Mouse (Mus musculus) myocyte (in vitro differentiated cells): ENCODE data around the gene Btbd10. TPM values are rescaled to one million over a fixed set of nuclear protein-coding genes. Genes with fewer than 3 reads are reported as not detected.

Experiments used
- H3K27me3 ChIP-seq: one replicate; pipeline ENCODE4 v1.6.1; 2011; ENCODE audit not compliant: control insufficient read depth, insufficient read depth, insufficient read length
- H3K36me3 ChIP-seq: one replicate; pipeline ENCODE4 v1.6.1; 2011; ENCODE audit not compliant: control insufficient read depth, insufficient read depth
- H3K4me2 ChIP-seq: one replicate; pipeline ENCODE4 v1.6.1; 2011; ENCODE audit warnings: low read depth, control low read depth
- H3K4me3 ChIP-seq: one replicate; pipeline ENCODE4 v1.5.1; 2011; ENCODE audit warnings: mild to moderate bottlenecking, control low read depth, moderate library complexity
- H3K79me2 ChIP-seq: one replicate; pipeline ENCODE4 v1.6.1; 2011; ENCODE audit not compliant: control insufficient read depth, insufficient read depth
- H3ac ChIP-seq: one replicate; pipeline ENCODE4 v1.6.1; 2011; ENCODE audit not compliant: control insufficient read depth, insufficient read length
- CEBPB ChIP-seq: IDR thresholded peaks from 2 replicates; pipeline ENCODE4 v1.6.1; 2011; ENCODE audit warnings: mild to moderate bottlenecking, moderate library complexity; ENCODE audit not compliant: poor library complexity, insufficient read depth, severe bottlenecking
- E2F4 ChIP-seq: IDR thresholded peaks from one replicate; pipeline ENCODE4 v1.6.1; 2011; ENCODE audit warnings: mild to moderate bottlenecking, control low read depth, moderate library complexity; ENCODE audit not compliant: insufficient read depth
- MAX ChIP-seq: IDR thresholded peaks from one replicate; pipeline ENCODE4 v1.6.1; 2011; ENCODE audit warnings: low read depth, mild to moderate bottlenecking, control low read depth
- MYOD1 ChIP-seq, 3 experiments: IDR thresholded peaks; one replicate each; pipeline ENCODE4 v1.6.1; 2011; ENCODE audit warnings: control low read depth in 2 of 3, low read depth in 2 of 3, mild to moderate bottlenecking in 2 of 3, moderate library complexity in 1 of 3; ENCODE audit not compliant: insufficient read length in 2 of 3, control insufficient read depth in 1 of 3
- MYOG ChIP-seq, 3 experiments: IDR thresholded peaks; one replicate each; pipeline ENCODE4 v1.6.1; 2011; ENCODE audit warnings: control low read depth in 2 of 3, low read depth in 2 of 3, mild to moderate bottlenecking in 2 of 3; ENCODE audit not compliant: insufficient read length in 2 of 3, control insufficient read depth in 1 of 3, insufficient read depth in 1 of 3
- POLR2A ChIP-seq: IDR thresholded peaks from one replicate; pipeline ENCODE4 v1.6.1; 2011; ENCODE audit warnings: low read depth, mild to moderate bottlenecking, control low read depth, moderate library complexity; ENCODE audit not compliant: insufficient read length
- POLR2AphosphoS2 ChIP-seq: IDR thresholded peaks from one replicate; pipeline ENCODE4 v1.6.1; 2011; ENCODE audit warnings: low read depth, control low read depth; ENCODE audit not compliant: insufficient read length
- REST ChIP-seq: IDR thresholded peaks from one replicate; pipeline ENCODE4 v1.6.1; 2011; ENCODE audit warnings: mild to moderate bottlenecking, control low read depth, moderate library complexity; ENCODE audit not compliant: insufficient read depth, insufficient read length
- SRF ChIP-seq: IDR thresholded peaks from one replicate; pipeline ENCODE4 v1.6.1; 2011; ENCODE audit warnings: low read depth; ENCODE audit not compliant: control insufficient read depth, insufficient read length
- TCF12 ChIP-seq: IDR thresholded peaks from one replicate; pipeline ENCODE4 v1.6.1; 2011; ENCODE audit warnings: mild to moderate bottlenecking, control low read depth; ENCODE audit not compliant: poor library complexity, insufficient read depth, severe bottlenecking
- TCF3 ChIP-seq: IDR thresholded peaks from one replicate; pipeline ENCODE4 v1.6.1; 2011; ENCODE audit warnings: low read depth, control low read depth; ENCODE audit not compliant: insufficient read length
- USF1 ChIP-seq: IDR thresholded peaks from one replicate; pipeline ENCODE4 v1.6.1; 2011; ENCODE audit warnings: low read depth, mild to moderate bottlenecking, control low read depth, moderate library complexity
- polyA plus RNA-seq: library from polyadenylated mRNA; unstranded; fragments of >200 nt; fragmentation: generic; extraction: Trizol; gene quantifications from one replicate; pipeline ENCODE4 v1.2.1, GENCODE M21; 2012; ENCODE audit warnings: missing spikeins

Btbd10 gene
- polyA plus RNA-seq, 1 experiment, result 8.0 TPM

DNA sequence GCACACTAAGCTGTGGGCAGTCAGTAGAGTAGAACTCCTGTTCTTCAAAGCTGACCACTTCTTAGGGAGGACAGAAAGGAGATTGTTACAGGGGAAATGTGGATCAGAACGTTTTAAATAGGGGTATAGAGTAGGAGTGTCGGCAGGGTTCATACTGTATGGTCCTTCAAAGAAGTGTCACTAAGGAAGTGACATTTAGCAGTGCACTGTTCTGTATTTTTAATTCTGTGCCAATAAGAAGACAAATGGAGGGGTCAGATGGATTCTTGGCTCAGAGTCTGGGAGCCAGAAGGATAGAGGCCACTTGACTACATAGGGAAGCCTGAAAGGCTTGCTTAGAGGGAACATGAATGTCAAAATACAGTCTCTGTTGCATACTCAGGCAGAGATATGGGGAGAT lies 91.9 kb downstream of the Btbd10 start:
- Histone ChIP-seq H3K4me2 (no peak overlapping the region), H3ac (no peak overlapping the region), H3K79me2 (no peaks in the 10 kb centered on the region), H3K36me3 (no peaks in the 10 kb centered on the region), H3K27me3 (no peaks in the 10 kb centered on the region), H3K4me3 (no peak overlapping the region)
- TF ChIP-seq CEBPB, result no peak
- TF ChIP-seq USF1, result no peak
- TF ChIP-seq SRF, result no peak
- TF ChIP-seq TCF12, result no peak
- TF ChIP-seq POLR2A, result no peak

- no peaks in the 10 kb centered on the region for H3K36me3 ChIP-seq
- no peaks in the 10 kb centered on the region for H3K79me2 ChIP-seq
- no peak overlapping the region for H3K4me2 ChIP-seq
- H3ac ChIP-seq, result no peak overlapping the region
- no peak overlapping the region for H3K4me3 ChIP-seq
- TF ChIP-seq POLR2A, result no peak
- no peak for TF ChIP-seq MYOG (IDR thresholded peaks at IDR 0.05; ENCODE audit: control insufficient read depth in 1 of 3, insufficient read depth in 1 of 3, insufficient read length in 2 of 3, low read depth in 2 of 3)
- no peak for TF ChIP-seq E2F4
- TF ChIP-seq TCF12, result no peak
- TF ChIP-seq MYOD1 (IDR thresholded peaks at IDR 0.05; ENCODE audit: control insufficient read depth in 1 of 3, insufficient read length in 2 of 3, low read depth in 2 of 3), result no peak
- no peak for TF ChIP-seq USF1
- TF ChIP-seq TCF3, result no peak
- no peak for TF ChIP-seq CEBPB
- TF ChIP-seq SRF, result no peak
- TF ChIP-seq MAX, result no peak
- TF ChIP-seq REST, result no peak
- TF ChIP-seq POLR2AphosphoS2, result no peak
- H3K27me3 ChIP-seq, result no peaks in the 10 kb centered on the region
These were observed 96.7 kb downstream of the Btbd10 start for GRCm38 (mm10) chr7:113272338-113272997.

- H3K4me3 ChIP-seq, result no peak overlapping the region
- peaks cover 4% of the 10 kb centered on the region for H3K79me2 ChIP-seq
- H3K4me2 ChIP-seq, result no peak overlapping the region
- TF ChIP-seq USF1 (no peak), MYOD1 (IDR thresholded peaks at IDR 0.05; ENCODE audit: control insufficient read depth in 1 of 3, insufficient read length in 2 of 3, low read depth in 2 of 3) (no peak), SRF (no peak)
- no peaks in the 10 kb centered on the region for H3K36me3 ChIP-seq
- H3K27me3 ChIP-seq, result no peaks in the 10 kb centered on the region
- H3ac ChIP-seq, result no peak overlapping the region
These were observed 98.2 kb downstream of the Btbd10 start for GRCm38 (mm10) chr7:113270991-113271390.

DNA sequence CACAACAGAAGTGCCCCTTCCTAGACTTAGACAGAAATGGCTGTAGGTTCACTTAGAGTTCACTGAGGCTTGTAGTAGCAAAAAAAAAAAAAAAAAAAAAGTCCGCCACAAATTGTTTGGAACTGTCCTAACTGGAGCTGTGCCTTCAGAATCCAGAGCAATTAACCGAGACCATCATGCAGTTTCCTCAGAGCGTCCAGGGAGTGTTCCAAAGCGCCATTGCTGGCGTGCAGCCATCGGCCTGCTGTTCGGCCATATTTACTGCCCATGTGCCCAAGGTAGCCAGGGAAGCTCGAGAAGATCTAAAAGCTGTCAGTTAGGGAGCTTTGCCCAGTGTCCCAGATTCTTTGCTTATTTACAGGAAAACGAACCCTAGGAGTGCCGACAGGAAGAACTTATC lies 98.6 kb downstream of the Btbd10 start:
- no peak overlapping the region for H3ac ChIP-seq
- H3K4me3 ChIP-seq, result no peak overlapping the region
- H3K27me3 ChIP-seq, result no peaks in the 10 kb centered on the region
- H3K4me2 ChIP-seq, result no peak overlapping the region
- peaks cover 4% of the 10 kb centered on the region for H3K79me2 ChIP-seq
- TF ChIP-seq TCF3 (no peak), CEBPB (no peak), SRF (no peak), MYOD1 (IDR thresholded peaks at IDR 0.05; ENCODE audit: control insufficient read depth in 1 of 3, insufficient read length in 2 of 3, low read depth in 2 of 3) (no peak), TCF12 (no peak), USF1 (no peak), POLR2AphosphoS2 (no peak), E2F4 (no peak), MAX (no peak), REST (no peak), MYOG (IDR thresholded peaks at IDR 0.05; ENCODE audit: control insufficient read depth in 1 of 3, insufficient read depth in 1 of 3, insufficient read length in 2 of 3, low read depth in 2 of 3) (no peak), POLR2A (no peak)
- H3K36me3 ChIP-seq, result no peaks in the 10 kb centered on the region

GRCm38 (mm10) chr7:113269921-113270320 lies 99.3 kb downstream of the Btbd10 start:
- H3K36me3 ChIP-seq, result no peaks in the 10 kb centered on the region

More at GRCm38 (mm10) chr7:113269921-113270320, 99.3 kb downstream of the Btbd10 start:
- H3K4me3 ChIP-seq, result no peak overlapping the region
- H3K27me3 ChIP-seq, result no peaks in the 10 kb centered on the region
- no peak overlapping the region for H3ac ChIP-seq
- TF ChIP-seq TCF12 (no peak), USF1 (no peak), E2F4 (no peak), MYOG (IDR thresholded peaks at IDR 0.05; ENCODE audit: control insufficient read depth in 1 of 3, insufficient read depth in 1 of 3, insufficient read length in 2 of 3, low read depth in 2 of 3) (no peak), SRF (no peak), REST (no peak), POLR2AphosphoS2 (no peak), POLR2A (no peak), TCF3 (no peak), CEBPB (no peak), MYOD1 (IDR thresholded peaks at IDR 0.05; ENCODE audit: control insufficient read depth in 1 of 3, insufficient read length in 2 of 3, low read depth in 2 of 3) (no peak), MAX (no peak)
- H3K79me2 ChIP-seq, result peaks cover 4% of the 10 kb centered on the region
- no peak overlapping the region for H3K4me2 ChIP-seq
